Mouse (Mus musculus) liver, embryonic 14.5 days (tissue): Measurements from ENCODE around the gene Ebp. TPM values are rescaled to one million over a fixed set of nuclear protein-coding genes. Genes with fewer than 3 reads are reported as not detected.
A peak's percentile ranks its signal among the peaks of the same experiment; 100 is the strongest.

Experiments used
- ATAC-seq: fragments of 200-750 bp; cut with Nextera tagmentation; 2 replicates; pipeline ENCODE4 v1.8.0; 2017; ENCODE audit warnings: moderate number of reproducible peaks, mild to moderate bottlenecking, moderate library complexity; ENCODE audit not compliant: insufficient read depth
- DNase-seq, 3 experiments: peaks; one replicate each; pipeline ENCODE4 v3.0.0-alpha.2; 2012 to 2013; ENCODE audit warnings: low read depth in 3 of 3, low spot score in 3 of 3
- H3K27ac ChIP-seq: fragments of 300-500 bp; sonication (generic); 2 replicates; pipeline ENCODE4 v1.5.1; 2014; ENCODE audit warnings: moderate library complexity, mild to moderate bottlenecking, control low read depth, inconsistent platforms
- H3K27me3 ChIP-seq: fragments of 300-500 bp; sonication (generic); 2 replicates; pipeline ENCODE4 v1.6.1; 2014; ENCODE audit warnings: mild to moderate bottlenecking, low read length, moderate library complexity; ENCODE audit not compliant: control insufficient read depth, insufficient read depth
- H3K36me3 ChIP-seq: fragments of 300-500 bp; sonication (generic); replicated peaks from 2 replicates; pipeline ENCODE4 v1.6.1; 2014; ENCODE audit warnings: low read depth; ENCODE audit not compliant: control insufficient read depth, insufficient read depth
- H3K4me1 ChIP-seq, 2 experiments: fragments of 200-500 bp in 1 of 2; fragments of 300-500 bp in 1 of 2; sonication (generic) in 1 of 2; replicated peaks; 2 replicates each; pipeline ENCODE4 v1.6.1; 2012 to 2014; ENCODE audit warnings: antibody characterized with exemption in 1 of 2, inconsistent platforms in 1 of 2, low read length in 1 of 2; ENCODE audit not compliant: control insufficient read depth in 2 of 2, insufficient read depth in 2 of 2
- H3K4me2 ChIP-seq: fragments of 300-500 bp; sonication (generic); 2 replicates; pipeline ENCODE4 v1.6.1; 2014; ENCODE audit warnings: low read depth, mild to moderate bottlenecking, control low read depth, moderate library complexity
- H3K4me3 ChIP-seq, 2 experiments: fragments of 200-500 bp in 1 of 2; fragments of 300-500 bp in 1 of 2; sonication (generic) in 1 of 2; 2 replicates each; pipeline ENCODE4 v1.5.1; 2012 to 2014; ENCODE audit warnings: low read depth in 2 of 2, low read length in 2 of 2, mild to moderate bottlenecking in 2 of 2, control low read depth in 1 of 2, inconsistent platforms in 1 of 2, moderate library complexity in 1 of 2; ENCODE audit not compliant: insufficient read depth in 1 of 2
- H3K9ac ChIP-seq: fragments of 300-500 bp; sonication (generic); replicated peaks from 2 replicates; pipeline ENCODE4 v1.6.1; 2014; ENCODE audit warnings: mild to moderate bottlenecking, control low read depth, moderate library complexity
- H3K9me3 ChIP-seq: fragments of 300-500 bp; sonication (generic); 2 replicates; pipeline ENCODE4 v1.6.1; 2016; ENCODE audit warnings: low read length, mixed read lengths; ENCODE audit not compliant: control insufficient read depth
- CTCF ChIP-seq: IDR thresholded peaks from 2 replicates; pipeline ENCODE4 v1.5.1; 2016; ENCODE audit warnings: antibody characterized with exemption, low read depth, control low read depth
- EP300 ChIP-seq: IDR thresholded peaks from 2 replicates; pipeline ENCODE4 v1.6.1; 2016; ENCODE audit warnings: antibody characterized with exemption, low read depth
- WGBS: fragments of 180-500 bp; shearing (Covaris S2); extraction: QIAGEN DNeasy Blood & Tissue Kit; methylation state at CpG from one replicate; pipeline ENCODE4 v1.1.7; 2014; ENCODE audit not compliant: insufficient replicate concordance; 5-methylcytosine and 5-hydroxymethylcytosine counted together
- polyA plus RNA-seq, 2 experiments: library from polyadenylated mRNA; depleted of rRNA in 1 of 2; stranded (reverse) in 1 of 2; unstranded in 1 of 2; fragments of >200 nt; fragmentation: Nextera tagmentation in 1 of 2; extraction: Ambion mirVana in 1 of 2; gene quantifications; 2 replicates each; pipeline versions ENCODE4 v1.2.1 to v1.2.3; 2012 to 2014

Gene Ebp
- polyA plus RNA-seq, 2 experiments = 29.3 to 69.6 TPM

DNA sequence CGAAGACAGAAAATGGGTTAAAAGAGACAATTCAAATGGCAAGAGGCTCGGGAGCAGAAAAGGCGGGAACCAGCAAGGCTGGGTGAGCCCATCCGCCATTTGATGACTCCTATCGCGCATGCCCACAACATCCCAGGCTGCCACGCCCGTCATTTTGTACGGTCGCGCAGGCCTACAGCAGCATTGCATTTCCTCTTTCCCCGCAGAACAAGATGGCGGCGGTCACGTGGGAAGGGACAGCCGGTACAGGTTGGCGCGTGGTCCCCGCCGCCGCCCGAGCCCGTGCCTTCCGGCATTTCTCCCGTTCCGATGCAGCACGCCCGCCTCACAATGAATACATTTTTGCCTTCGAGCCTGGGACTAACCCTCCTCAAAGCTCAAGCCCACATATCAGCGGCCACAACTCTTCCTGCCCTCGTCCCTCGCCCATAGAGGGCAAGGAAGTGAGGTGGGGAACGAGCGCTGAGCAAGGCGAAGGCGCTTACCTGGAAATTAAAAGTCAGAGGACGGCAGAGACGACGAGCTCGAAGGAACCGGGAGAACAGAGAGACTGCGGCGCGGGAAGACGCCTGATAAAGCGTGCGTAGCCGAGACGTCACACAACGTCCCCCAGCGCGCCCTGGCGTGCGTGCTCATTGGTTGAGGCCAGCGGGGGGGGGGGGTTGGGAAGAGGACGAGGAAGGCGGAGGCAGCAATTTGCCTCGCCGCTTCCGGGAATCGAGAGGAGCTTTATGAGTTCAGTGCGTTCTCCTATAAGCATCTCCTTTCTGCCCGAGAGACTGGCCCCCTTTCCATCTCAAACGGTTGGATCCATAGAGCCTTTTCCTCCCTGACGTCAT, 47.9 kb downstream of the Ebp start, which contains the start of gene Rbm3:
Gene Rbm3 (minus strand): TSS at position 728 of the 839 bp plus-strand sequence.
- ATAC-seq (peak; percentile 95), DNase-seq (peak; percentile 80 to 85 (median 82))
- TF ChIP-seq CTCF (no peak), EP300 (no peak; the same call in 1 of the 2 replicates)
- Histone ChIP-seq H3K9ac (peak within 1 kb of the TSS; percentile 91), H3K27me3 (no peaks in the 10 kb centered on the region), H3K36me3 (peaks cover 37% of the 10 kb centered on the region), H3K4me3 (peak within 1 kb of the TSS; percentile 84 to 95), H3K9me3 (no peaks in the 10 kb centered on the region), H3K27ac (peak within 1 kb of the TSS; percentile 90), H3K4me1 (peaks cover 0 to 14% of the 10 kb centered on the region in 2 experiments; a peak in 2 of 4 replicates), H3K4me2 (peak within 1 kb of the TSS; percentile 91)
- WGBS = 12% methylated on average over 61 of the region's 65 CpGs

- H3K27ac ChIP-seq = peak overlapping the region; percentile 55
- H3K9ac ChIP-seq = peak overlapping the region; percentile 74
- 47% methylated on average over 7 of the region's 7 CpGs for WGBS
- peaks cover 0 to 14% of the 10 kb centered on the region in 2 experiments; a peak in 2 of 4 replicates for H3K4me1 ChIP-seq
- no peaks in the 10 kb centered on the region for H3K27me3 ChIP-seq
- peak overlapping the region; percentile 84 to 95 for H3K4me3 ChIP-seq
- peak overlapping the region; percentile 91 for H3K4me2 ChIP-seq
- H3K9me3 ChIP-seq = no peaks in the 10 kb centered on the region
- ATAC-seq (no peak), DNase-seq (no peak)
- TF ChIP-seq CTCF (no peak), EP300 (no peak)
- H3K36me3 ChIP-seq = peaks cover 51% of the 10 kb centered on the region
Measured at GRCm38 (mm10) chrX:8143750-8144149, 49.6 kb downstream of the Ebp start.

- Histone ChIP-seq H3K4me3 (peak overlapping the region; percentile 6 to 84; a peak in 1 of 4 replicates), H3K9me3 (no peaks in the 10 kb centered on the region), H3K27ac (no peak overlapping the region), H3K9ac (no peak overlapping the region; the same call in 1 of the 2 replicates), H3K27me3 (no peaks in the 10 kb centered on the region), H3K36me3 (peaks cover 59% of the 10 kb centered on the region), H3K4me2 (peak overlapping the region; percentile 91), H3K4me1 (peaks cover 0 to 12% of the 10 kb centered on the region in 2 experiments; a peak in 2 of 4 replicates)
- TF ChIP-seq EP300 = no peak
- TF ChIP-seq CTCF = no peak
- 54% methylated on average over 7 of the region's 7 CpGs for WGBS
- ATAC-seq = no peak
- DNase-seq = no peak
Measured at GRCm38 (mm10) chrX:8142948-8143347, 50.4 kb downstream of the Ebp start.

DNA sequence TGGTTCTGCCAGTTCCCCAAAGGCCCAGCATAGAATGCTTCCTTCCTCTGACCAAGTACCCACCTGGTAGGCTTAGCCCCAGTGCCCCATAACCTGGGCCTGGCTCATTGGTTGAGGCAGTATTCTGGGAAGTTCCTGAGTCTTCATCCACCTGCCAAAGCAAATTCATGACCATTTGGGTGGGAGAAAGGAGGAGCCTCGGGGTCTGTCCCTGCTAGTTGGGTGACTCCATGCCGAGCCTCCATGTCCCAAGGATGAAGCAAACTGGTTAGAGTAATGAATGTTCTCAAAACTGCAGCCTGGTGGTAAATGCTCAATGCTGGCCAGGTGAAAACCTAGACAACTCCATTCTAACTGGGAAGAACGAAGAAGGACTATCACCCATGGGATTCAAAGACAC, 52.3 kb downstream of the Ebp start:
- ATAC-seq (no peak), DNase-seq (no peak)
- H3K9ac ChIP-seq = no peak overlapping the region
- H3K4me3 ChIP-seq = no peak overlapping the region
- no peaks in the 10 kb centered on the region for H3K9me3 ChIP-seq
- TF ChIP-seq EP300 (no peak), CTCF (no peak)
- no peaks in the 10 kb centered on the region for H3K27me3 ChIP-seq
- 71% methylated on average over 3 of the region's 3 CpGs for WGBS
- peaks cover 0 to 7% of the 10 kb centered on the region in 2 experiments; a peak in 2 of 4 replicates for H3K4me1 ChIP-seq
- H3K4me2 ChIP-seq = no peak overlapping the region
- H3K36me3 ChIP-seq = peaks cover 60% of the 10 kb centered on the region
- H3K27ac ChIP-seq = no peak overlapping the region

DNA sequence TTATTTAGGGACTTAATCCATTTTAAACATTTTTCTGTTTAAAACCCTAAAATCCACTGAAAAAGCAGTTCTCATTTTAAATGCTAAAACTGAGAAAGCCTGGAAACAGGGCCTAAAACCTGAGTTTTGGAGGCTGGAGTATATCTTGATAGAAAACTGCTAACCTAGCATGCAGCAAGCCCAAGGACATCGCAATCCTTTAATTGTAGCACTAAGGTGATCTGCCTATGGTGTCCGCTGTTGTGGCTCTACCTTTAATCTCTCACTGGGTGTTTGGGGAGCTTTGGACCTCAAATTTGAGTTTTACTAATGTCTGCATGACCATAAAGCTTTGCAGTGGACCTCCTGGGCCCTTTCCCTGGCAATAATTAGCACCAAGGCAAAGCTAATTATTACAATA, 52.9 kb downstream of the Ebp start:
- no peaks in the 10 kb centered on the region for H3K9me3 ChIP-seq
- ATAC-seq (no peak), DNase-seq (no peak)
- TF ChIP-seq CTCF (no peak), EP300 (no peak)
- no peak overlapping the region for H3K27ac ChIP-seq
- H3K4me1 ChIP-seq = peaks cover 0 to 6% of the 10 kb centered on the region in 2 experiments; a peak in 2 of 4 replicates
- H3K4me3 ChIP-seq = no peak overlapping the region
- peaks cover 60% of the 10 kb centered on the region for H3K36me3 ChIP-seq
- no peak overlapping the region for H3K4me2 ChIP-seq
- H3K27me3 ChIP-seq = no peaks in the 10 kb centered on the region
- no peak overlapping the region for H3K9ac ChIP-seq
- 89% methylated on average over 2 of the region's 2 CpGs for WGBS
